Comparison of ENCODE assay signal across 8 mouse cellular contexts in the genomic region with DNA sequence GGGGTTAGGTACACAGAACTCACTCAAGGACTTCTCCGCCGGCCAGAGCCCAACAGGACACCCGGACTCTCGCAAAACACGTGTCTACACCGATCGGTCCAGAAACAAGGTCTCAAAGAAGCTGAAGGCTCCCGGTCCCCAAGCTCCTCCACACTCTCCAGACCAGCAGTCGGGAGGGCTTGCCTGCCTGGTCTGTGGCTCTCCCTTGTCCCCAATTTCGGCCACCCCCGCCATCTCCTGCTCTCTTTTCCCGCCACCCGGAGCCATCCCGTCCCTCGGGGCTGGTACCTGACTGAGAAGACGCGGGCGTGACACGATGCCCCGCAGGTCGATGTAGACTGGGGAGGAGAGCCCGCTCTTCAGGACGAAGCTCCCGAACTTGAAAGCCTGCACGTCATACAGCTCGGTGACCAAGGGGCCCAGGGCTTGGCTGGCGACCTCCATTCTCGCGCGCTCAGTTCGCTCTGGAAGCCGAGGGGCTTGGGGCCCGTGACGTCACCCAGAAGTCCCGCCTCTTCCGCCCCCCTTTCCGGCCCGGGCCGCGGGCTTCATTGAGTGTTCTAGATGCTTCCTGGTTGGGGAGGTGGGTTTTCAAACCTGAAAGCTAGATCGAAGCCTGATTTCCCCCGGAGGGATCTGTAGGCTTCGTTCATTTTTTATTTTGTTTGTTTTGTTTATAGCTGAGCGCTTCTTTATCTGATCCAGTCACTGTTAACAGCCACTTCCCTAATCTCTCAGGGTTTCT. TPM values are rescaled to one million over a fixed set of nuclear protein-coding genes. Genes with fewer than 3 reads are reported as not detected.
DNase-seq lines count a peak whose midpoint lies in the region; ATAC-seq and TF ChIP-seq lines count a peak whose summit lies in the region.

A gene (minus strand): TSS at position 501 of the 745 bp plus-strand sequence.

- peak within 1 kb of the TSS; percentile 86 for H3K4me3 ChIP-seq in ES-Bruce4 (ENCODE audit: low read depth, low read length)
- H3K4me3 ChIP-seq in forebrain, embryonic 13.5 days, result peak within 1 kb of the TSS; percentile 71
- H3K4me3 ChIP-seq in liver, postnatal 0 days (ENCODE audit: low read depth, low read length), result peak within 1 kb of the TSS; percentile 89
- peak within 1 kb of the TSS; percentile 93 for H3K4me3 ChIP-seq in neural tube, embryonic 13.5 days

- TF ChIP-seq EP300 in ES-Bruce4 (IDR thresholded peaks at IDR 0.05; ENCODE audit: insufficient read depth, low read depth, low read length), result no peak
- no peak for TF ChIP-seq EP300 in liver, postnatal 0 days (IDR thresholded peaks at IDR 0.05; ENCODE audit: low read depth)

- whole genome bisulfite sequencing in forebrain, embryonic 13.5 days, result under 1% methylated on average over 44 of the region's 44 CpGs
- WGBS in liver, postnatal 0 days (ENCODE audit: insufficient replicate concordance), result 1% methylated on average over 44 of the region's 44 CpGs
- WGBS in neural tube, embryonic 13.5 days, result under 1% methylated on average over 44 of the region's 44 CpGs

- intact Hi-C loops in heart, postnatal 10 days (cut with DNase I), result no loop called here

- TF ChIP-seq CTCF in ES-Bruce4 (IDR thresholded peaks at IDR 0.05; ENCODE audit: low read depth, low read length), result no peak
- no peak for TF ChIP-seq CTCF in liver, postnatal 0 days (IDR thresholded peaks at IDR 0.05; ENCODE audit: low read depth)

- TF ChIP-seq POLR2A in ES-Bruce4 (IDR thresholded peaks at IDR 0.05; ENCODE audit: insufficient read depth, low read length), result peak; percentile 50

- H3K9me3 ChIP-seq in ES-Bruce4 (replicated peaks; ENCODE audit: control insufficient read depth, insufficient read depth, low read length, poor library complexity, severe bottlenecking), result no peaks in the 10 kb centered on the region
- H3K9me3 ChIP-seq in forebrain, embryonic 13.5 days (replicated peaks), result no peaks in the 10 kb centered on the region
- no peaks in the 10 kb centered on the region for H3K9me3 ChIP-seq in liver, postnatal 0 days (ENCODE audit: low read length)
- H3K9me3 ChIP-seq in neural tube, embryonic 13.5 days, result no peaks in the 10 kb centered on the region

- H3K4me2 ChIP-seq in forebrain, embryonic 13.5 days, result peak within 1 kb of the TSS; percentile 70
- H3K4me2 ChIP-seq in liver, postnatal 0 days (ENCODE audit: low read depth, low read length), result peak within 1 kb of the TSS; percentile 91
- peak within 1 kb of the TSS; percentile 90 for H3K4me2 ChIP-seq in neural tube, embryonic 13.5 days

- no peak within 1 kb of the TSS for H3K27ac ChIP-seq in ES-Bruce4 (ENCODE audit: insufficient read depth, low read length)
- 0 out of 2 replicates have a peak within 1 kb of the TSS, but pooled peaks have one; percentile 32 for H3K27ac ChIP-seq in forebrain, embryonic 13.5 days
- peak within 1 kb of the TSS; percentile 73 for H3K27ac ChIP-seq in liver, postnatal 0 days (ENCODE audit: low read depth)
- H3K27ac ChIP-seq in neural tube, embryonic 13.5 days (replicated peaks), result peak within 1 kb of the TSS; percentile 15

- peak; percentile 77 for DNase-seq in c-Kit-positive CD71-positive TER-119-positive erythroid progenitor cells, embryonic 14.5 days (ENCODE audit: low spot score)
- peak; percentile 88 to 89 for DNase-seq in heart, postnatal 10 days
- peak; percentile 85 for DNase-seq in layer of hippocampus, adult 11-12 months (ENCODE audit: low spot score)
- peak; percentile 86 for DNase-seq in liver, postnatal 0 days
- peak; percentile 38 for DNase-seq in telencephalon, adult 2 months (ENCODE audit: low read depth, low spot score)

- H3K36me3 ChIP-seq in ES-Bruce4 (ENCODE audit: control insufficient read depth, insufficient read depth, low read length, poor library complexity, severe bottlenecking), result peaks cover 20% of the 10 kb centered on the region
- peaks cover 17% of the 10 kb centered on the region for H3K36me3 ChIP-seq in forebrain, embryonic 13.5 days (ENCODE audit: poor library complexity, severe bottlenecking)
- peaks cover 14% of the 10 kb centered on the region for H3K36me3 ChIP-seq in liver, postnatal 0 days (replicated peaks; ENCODE audit: insufficient read depth, low read length)
- H3K36me3 ChIP-seq in neural tube, embryonic 13.5 days, result peaks cover 20% of the 10 kb centered on the region

- no peaks in the 10 kb centered on the region for H3K27me3 ChIP-seq in ES-Bruce4 (ENCODE audit: control insufficient read depth, insufficient read depth, low read length, poor library complexity, severe bottlenecking)
- no peaks in the 10 kb centered on the region for H3K27me3 ChIP-seq in forebrain, embryonic 13.5 days
- no peaks in the 10 kb centered on the region for H3K27me3 ChIP-seq in liver, postnatal 0 days (ENCODE audit: insufficient read depth, low read length)
- no peaks in the 10 kb centered on the region for H3K27me3 ChIP-seq in neural tube, embryonic 13.5 days

- ATAC-seq in forebrain, embryonic 13.5 days, result peak; percentile 96
- peak; percentile 86 for ATAC-seq in liver, postnatal 0 days
- ATAC-seq in neural tube, embryonic 13.5 days (ENCODE audit: low read depth), result peak; percentile 96

- no peaks in the 10 kb centered on the region for H3K4me1 ChIP-seq in ES-Bruce4 (ENCODE audit: control insufficient read depth, insufficient read depth, low read length)
- H3K4me1 ChIP-seq in forebrain, embryonic 13.5 days, result peaks cover 14% of the 10 kb centered on the region
- H3K4me1 ChIP-seq in liver, postnatal 0 days (ENCODE audit: insufficient read depth), result peaks cover 15% of the 10 kb centered on the region
- H3K4me1 ChIP-seq in neural tube, embryonic 13.5 days (replicated peaks), result peaks cover 15% of the 10 kb centered on the region

- peak within 1 kb of the TSS; percentile 82 for H3K9ac ChIP-seq in ES-Bruce4 (ENCODE audit: low read depth, poor library complexity, severe bottlenecking)
- peak within 1 kb of the TSS; percentile 84 for H3K9ac ChIP-seq in forebrain, embryonic 13.5 days
- peak within 1 kb of the TSS; percentile 76 for H3K9ac ChIP-seq in liver, postnatal 0 days (replicated peaks)
- peak within 1 kb of the TSS; percentile 91 for H3K9ac ChIP-seq in neural tube, embryonic 13.5 days

RNA-seq across cellular contexts. Expression of the gene that starts here (rescaled TPM):
- 48.6 and 51.6 TPM in 2 replicates for polyA plus RNA-seq in ES-Bruce4 (2011; ENCODE audit: insufficient read depth, insufficient read length, low read depth, missing spikeins)
- 40.4 and 46.8 TPM in 2 replicates for polyA plus RNA-seq in forebrain, embryonic 13.5 days (2015; fragmentation: Nextera tagmentation; extraction: Ambion mirVana)
- 10 to 100 TPM; 12.0 to 12.1 TPM for total RNA-seq in heart, postnatal 10 days (2021)
- polyA plus RNA-seq in liver, postnatal 0 days (2015; fragmentation: Nextera tagmentation; extraction: Ambion mirVana), result 16.7 and 18.6 TPM in 2 replicates
- polyA plus RNA-seq in neural tube, embryonic 13.5 days (2015; fragmentation: Nextera tagmentation; extraction: Ambion mirVana), result 20.4 and 23.0 TPM in 2 replicates

Comparison
In these comparisons a context has a peak if more than half of its experiments do, and no peak if none do; other contexts are left out.
1. DNase-seq: peak in every context shown above with its lines; median percentile 88 in heart, postnatal 10 days; 86 in liver, postnatal 0 days; 85 in layer of hippocampus, adult 11-12 months; 77 in c-Kit-positive CD71-positive TER-119-positive erythroid progenitor cells, embryonic 14.5 days; 38 in telencephalon, adult 2 months.